Mouse (Mus musculus): Measurements from ENCODE around the gene Rgs3. TPM values are rescaled to one million over a fixed set of nuclear protein-coding genes. Genes with fewer than 3 reads are reported as not detected.

Gene Rgs3
- total RNA-seq, 2 experiments from 2014 or later, result 0.30 TPM; not detected in 1

DNA sequence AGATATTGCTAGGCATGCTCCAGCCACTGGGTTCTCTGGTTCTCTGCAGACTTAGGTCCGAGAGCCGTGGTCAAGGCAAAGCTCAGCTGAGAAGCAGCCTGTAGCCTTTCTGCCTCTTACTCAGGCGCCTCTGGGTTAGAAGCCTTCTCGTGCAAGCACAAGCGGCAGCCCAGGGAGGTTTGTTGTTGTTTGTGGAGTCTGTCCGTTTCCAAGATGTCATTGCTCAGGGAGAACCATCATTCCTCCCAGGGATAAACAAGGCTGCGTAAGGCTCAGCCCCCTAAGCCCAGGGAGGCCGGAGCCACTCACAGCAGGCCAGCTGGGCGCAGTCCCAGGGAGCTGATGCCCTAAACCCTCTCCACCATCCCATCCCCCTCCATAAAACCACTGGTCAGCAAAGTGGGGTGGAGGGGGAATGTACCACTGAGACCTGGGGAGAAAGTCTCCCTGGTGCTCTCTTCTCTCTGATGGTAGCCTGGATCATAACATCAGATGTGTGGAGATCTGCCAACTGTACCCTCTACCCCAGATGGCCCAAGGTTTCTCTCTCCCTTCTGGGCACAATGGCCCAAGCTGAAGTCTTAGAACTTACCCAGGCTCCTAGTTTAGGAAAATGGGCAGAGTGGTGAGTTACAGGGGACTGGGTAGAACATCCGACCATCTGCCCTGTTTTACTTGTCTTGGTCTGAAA, 117.5 kb downstream of the Rgs3 start:
- no peak for ATAC-seq (replicated peaks; ENCODE audit: low FRiP score, poor library complexity, severe bottlenecking)

DNA sequence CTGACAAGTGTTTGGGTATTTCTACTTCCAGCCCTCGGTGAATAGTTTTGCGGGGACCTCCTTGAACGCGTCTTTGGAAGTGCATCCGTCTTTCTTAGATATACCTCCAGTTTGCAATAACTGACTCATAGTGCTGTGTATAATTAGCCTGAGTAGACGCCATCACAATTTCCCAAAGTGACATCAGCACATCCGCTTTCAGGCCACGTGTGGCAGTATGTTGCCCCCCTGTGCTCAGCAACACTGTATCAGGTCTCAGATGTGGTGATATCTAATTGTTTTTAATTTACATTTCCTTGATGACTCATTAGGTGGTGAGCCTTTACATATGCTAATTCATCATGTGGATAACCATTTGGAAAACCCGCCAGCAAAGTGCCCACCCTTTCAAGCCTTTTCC, 119.5 kb downstream of the Rgs3 start:
- ATAC-seq (replicated peaks; ENCODE audit: low FRiP score, poor library complexity, severe bottlenecking), result no peak

DNA sequence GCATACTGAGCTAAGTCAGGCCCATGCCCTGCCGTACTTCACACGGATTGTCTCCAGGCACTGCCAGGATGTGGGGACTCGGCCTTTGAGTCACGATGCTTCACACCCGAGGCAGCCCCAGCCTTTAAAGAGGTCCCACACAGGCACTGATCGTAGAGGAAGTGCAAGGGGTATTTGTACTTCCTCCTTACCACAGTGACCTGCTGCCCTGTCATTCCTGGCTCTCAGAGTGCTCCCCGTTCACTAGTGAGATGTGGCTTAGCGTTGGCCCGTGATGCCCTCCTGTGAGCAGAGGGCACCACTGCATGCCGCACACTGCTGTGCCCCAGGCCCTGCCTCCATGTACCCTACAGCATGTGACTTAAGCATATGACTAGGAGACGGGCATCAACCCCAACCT, 121.8 kb downstream of the Rgs3 start:
- ATAC-seq (replicated peaks; ENCODE audit: low FRiP score, poor library complexity, severe bottlenecking), result no peak

DNA sequence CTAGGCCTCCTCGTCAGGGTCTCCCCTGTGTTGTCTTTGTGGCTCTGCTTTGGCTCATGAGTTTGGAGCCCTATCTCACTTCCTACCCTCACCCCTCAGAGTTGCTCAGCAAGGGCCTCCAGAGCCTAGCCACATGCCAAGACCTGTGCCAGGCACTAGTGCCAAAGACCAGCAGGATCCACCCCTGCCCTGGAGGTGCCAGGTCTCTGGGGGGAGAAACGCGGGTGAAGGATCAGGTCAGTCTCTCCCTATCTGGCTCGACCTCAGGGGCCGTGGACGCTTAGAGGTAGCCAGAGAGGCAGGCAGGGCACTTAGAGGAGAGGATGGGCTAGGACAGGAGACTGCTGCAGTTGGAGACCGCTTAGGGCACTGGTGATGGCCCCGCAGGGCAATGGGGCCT, 122.7 kb downstream of the Rgs3 start:
- ATAC-seq (replicated peaks; ENCODE audit: low FRiP score, poor library complexity, severe bottlenecking), result no peak

DNA sequence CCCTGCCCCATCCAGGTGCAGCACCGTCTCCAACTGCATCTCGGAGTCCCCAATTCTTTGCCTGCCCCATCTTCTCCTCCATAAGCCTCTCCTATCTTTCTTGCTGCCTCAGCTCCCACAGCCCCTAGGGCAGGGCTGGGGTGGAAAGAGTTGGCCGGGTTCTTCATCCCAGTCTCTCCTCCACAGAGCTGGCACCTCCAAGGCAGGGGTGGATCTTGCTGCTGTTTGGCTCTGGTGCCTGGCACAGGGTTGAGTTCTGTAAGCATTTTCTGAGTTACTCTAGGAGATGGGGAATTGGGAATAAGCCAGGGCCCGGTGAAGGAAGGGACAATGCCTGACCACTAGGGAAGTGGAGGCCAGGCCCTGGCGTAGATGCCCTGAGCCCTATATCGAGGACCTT, 123.5 kb downstream of the Rgs3 start:
- no peak for ATAC-seq (replicated peaks; ENCODE audit: low FRiP score, poor library complexity, severe bottlenecking)

- ATAC-seq (replicated peaks; ENCODE audit: low FRiP score, poor library complexity, severe bottlenecking), result no peak
These were observed 124.7 kb downstream of the Rgs3 start for GRCm38 (mm10) chr4:62684351-62684750.

GRCm38 (mm10) chr4:62685268-62685667, 125.6 kb downstream of the Rgs3 start:
- ATAC-seq (replicated peaks; ENCODE audit: low FRiP score, poor library complexity, severe bottlenecking), result no peak

DNA sequence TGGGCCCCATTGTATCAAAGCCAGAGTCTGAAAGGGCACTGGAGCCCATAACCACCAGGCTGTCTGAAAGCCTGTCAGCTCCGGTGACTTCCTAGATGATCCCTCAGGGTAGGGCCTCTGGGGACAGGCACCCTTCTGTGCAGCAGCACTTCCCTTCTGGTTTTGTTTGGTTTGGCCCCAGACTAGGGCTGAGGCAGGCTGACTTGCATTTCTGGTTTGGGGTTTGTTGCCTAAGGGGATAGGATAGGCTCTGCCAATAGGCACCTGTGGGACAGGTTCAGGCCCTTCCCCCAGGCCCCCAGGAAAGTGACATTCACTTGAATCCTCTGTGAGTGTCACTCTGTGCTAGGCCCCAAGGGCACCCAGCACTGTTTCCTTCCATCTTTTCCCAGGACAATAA, 127.1 kb downstream of the Rgs3 start:
- ATAC-seq (replicated peaks; ENCODE audit: low FRiP score, poor library complexity, severe bottlenecking), result no peak

- no peak for ATAC-seq (replicated peaks; ENCODE audit: low FRiP score, poor library complexity, severe bottlenecking)
These were observed 128.5 kb downstream of the Rgs3 start for GRCm38 (mm10) chr4:62688142-62688541.

DNA sequence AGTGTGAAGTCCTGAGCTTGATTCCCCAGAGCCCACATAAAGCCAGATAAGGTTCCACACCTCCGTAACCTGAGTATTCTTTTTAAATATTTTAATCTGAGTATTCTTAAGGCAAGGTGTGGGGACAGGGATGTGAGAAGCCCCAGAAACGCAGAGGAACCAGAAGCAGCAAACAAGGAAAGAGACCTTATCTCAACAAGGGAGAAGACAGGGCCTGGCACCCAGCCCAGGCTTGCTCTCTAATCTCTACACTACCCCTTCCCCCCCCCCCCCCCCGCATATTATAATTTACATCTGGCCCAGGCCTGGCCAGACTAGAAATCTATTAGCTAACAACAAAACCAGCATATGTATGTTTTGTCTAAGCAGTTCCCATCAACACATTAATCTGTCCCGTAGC, 131.3 kb downstream of the Rgs3 start:
- ATAC-seq (replicated peaks; ENCODE audit: low FRiP score, poor library complexity, severe bottlenecking), result no peak

GRCm38 (mm10) chr4:62691625-62692024, 132.0 kb downstream of the Rgs3 start:
- ATAC-seq (replicated peaks; ENCODE audit: low FRiP score, poor library complexity, severe bottlenecking), result no peak

DNA sequence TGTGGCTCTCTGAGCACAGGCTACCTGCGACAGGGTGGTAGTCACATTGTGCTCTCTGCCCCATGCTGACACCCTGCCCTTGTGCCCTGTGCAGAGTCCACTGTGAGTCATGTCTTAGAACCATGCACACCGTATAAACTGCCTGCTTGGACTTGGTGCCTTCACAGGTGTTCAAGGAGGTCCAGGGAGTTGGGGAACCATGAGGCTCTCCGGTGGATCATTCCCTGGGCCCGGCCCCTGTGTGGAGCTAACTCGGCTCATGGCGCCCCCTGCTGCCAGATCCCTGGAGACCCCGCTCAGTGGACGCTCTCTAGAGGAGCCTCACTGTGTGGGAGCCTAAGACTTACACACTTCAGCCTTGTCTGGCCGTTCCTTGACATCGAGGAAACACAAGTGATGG, 134.2 kb downstream of the Rgs3 start:
- ATAC-seq (replicated peaks; ENCODE audit: low FRiP score, poor library complexity, severe bottlenecking), result no peak

GRCm38 (mm10) chr4:62694703-62695439, 135.2 kb downstream of the Rgs3 start:
- ATAC-seq (replicated peaks; ENCODE audit: low FRiP score, poor library complexity, severe bottlenecking), result no peak

- ATAC-seq (replicated peaks; ENCODE audit: low FRiP score, poor library complexity, severe bottlenecking), result no peak
These were observed 135.9 kb downstream of the Rgs3 start for GRCm38 (mm10) chr4:62695523-62695922.

DNA sequence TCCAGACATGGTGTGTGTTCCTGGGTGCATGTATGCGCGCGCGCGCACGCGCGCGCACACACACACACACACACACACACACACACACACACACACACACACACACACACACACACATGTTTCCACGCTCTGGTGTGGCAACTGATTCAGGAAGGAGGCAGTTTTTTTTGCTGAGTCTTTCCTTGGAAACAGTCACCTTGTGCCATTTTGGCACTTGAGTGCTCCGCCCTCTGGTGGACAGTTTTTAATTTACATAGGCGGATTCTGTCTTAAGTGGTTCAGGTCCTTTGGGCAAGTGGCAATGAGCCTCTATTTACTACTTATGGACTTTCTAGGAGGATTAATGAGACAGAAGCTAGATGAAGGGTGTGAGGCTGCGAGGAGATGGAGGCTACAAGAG, 136.3 kb downstream of the Rgs3 start:
- ATAC-seq (replicated peaks; ENCODE audit: low FRiP score, poor library complexity, severe bottlenecking), result no peak

DNA sequence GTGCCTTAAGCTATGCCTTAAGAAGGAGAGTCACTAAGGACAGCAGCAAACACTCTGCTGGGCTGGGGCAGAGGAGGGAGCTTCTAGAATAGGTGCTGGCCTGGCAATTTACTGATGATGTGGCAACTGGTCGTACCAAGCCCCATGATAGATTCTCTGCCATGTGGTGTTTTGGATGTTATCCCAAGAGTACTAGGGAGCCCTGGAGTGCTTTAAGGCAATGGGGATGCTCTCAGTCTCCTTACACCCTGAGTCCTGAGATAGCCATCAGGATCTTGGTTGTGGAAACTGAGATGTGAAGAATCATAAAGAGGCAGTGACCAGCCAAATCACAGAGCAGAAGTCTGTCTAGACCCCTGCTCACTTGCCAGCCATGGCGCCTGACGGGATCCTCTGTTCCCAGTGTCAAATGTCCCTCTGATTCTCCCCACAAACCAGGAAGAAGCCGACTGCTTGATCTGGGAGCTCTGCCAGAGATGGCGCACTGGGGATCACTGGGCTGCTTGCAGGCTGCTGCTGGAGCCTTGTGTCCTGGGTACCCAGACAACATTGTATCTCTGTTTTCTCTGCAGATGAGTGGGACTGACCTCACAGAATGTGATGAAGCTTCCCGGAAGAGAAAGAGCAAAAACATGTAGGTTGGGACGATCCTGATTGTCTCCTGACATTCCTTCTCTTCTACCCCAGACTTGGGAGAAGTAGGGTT, 137.2 kb downstream of the Rgs3 start:
- no peak for ATAC-seq (replicated peaks; ENCODE audit: low FRiP score, poor library complexity, severe bottlenecking)

DNA sequence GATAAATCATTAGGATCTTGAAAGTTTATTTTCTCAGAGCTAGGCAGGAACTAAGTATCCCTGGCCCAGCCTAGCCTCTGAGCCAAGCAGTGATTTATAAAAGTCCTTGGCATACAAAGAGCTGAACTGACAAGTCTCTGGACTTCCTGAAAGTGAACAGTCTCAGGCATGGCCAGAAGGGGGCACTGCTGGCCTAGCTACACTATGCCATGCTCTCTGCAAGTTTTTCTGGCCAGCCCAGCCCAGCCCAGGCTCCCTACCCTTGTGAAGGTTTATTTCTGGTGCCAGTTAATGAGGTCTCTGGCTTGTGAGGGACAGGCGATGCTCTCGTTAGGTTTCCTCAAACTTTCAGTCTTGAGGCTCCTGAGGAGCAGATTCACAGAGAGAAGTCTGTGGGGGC, 137.8 kb downstream of the Rgs3 start:
- no peak for ATAC-seq (replicated peaks; ENCODE audit: low FRiP score, poor library complexity, severe bottlenecking)

DNA sequence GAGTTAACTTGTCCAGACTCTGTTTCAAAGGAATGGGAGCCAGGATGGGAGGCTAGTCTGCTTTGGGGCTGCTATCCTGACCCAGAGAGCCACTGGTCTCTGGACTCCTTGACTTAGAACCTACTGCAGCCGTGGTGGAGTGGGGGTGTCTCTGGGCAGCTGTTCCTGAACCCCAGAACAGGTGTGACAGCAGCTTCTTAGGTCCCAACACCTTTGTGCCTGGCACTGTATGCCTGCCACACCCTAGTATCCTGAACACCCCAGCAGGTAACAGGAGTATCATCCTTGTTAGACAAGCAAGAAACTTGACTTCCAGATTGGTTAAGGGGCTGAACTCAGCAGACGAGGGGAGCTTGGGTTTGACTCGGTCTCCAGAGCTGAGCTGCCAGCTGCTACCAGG, 138.9 kb downstream of the Rgs3 start:
- ATAC-seq (replicated peaks; ENCODE audit: low FRiP score, poor library complexity, severe bottlenecking), result no peak

GRCm38 (mm10) chr4:62699191-62699812, 139.7 kb downstream of the Rgs3 start:
- ATAC-seq (replicated peaks; ENCODE audit: low FRiP score, poor library complexity, severe bottlenecking), result no peak

DNA sequence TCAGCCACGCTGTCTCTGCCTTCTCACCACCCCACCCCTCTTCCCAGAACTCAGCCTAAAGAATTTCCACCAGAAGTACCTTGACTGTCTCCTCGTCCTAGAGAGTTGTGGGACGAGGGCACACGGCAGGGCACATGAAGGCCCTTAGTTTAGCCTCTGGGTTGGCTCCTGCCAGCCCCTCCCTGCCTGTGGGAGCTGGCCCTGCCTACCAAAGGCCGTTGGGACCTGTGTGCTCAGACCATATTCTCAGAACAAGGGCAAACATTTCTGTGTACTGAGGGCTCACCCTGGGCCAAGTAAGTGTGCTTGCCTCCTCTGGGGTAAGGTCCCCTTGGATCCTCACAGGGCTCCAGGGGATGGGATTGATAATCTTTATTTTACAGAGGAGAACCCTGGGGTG, 140.8 kb downstream of the Rgs3 start:
- no peak for ATAC-seq (replicated peaks; ENCODE audit: low FRiP score, poor library complexity, severe bottlenecking)

DNA sequence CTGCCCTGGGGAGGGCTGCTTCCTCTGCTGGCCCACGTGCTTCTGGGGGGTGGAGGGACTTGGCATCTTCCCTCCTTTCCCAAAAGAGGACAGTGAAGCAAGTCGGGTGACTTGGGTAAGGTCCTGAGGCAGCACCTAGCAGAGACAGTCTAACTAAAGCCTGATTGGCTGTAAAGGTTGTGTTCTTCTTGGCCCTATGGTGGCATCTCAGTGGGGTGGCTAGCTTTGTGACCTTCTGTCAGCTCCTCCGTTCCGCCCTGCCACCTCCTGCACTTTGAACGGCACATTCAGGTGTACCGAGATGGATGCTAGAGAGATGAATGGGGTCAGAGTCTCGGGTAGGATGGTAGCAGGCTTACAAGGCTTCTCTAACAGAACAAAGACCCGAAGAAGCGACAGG, 143.5 kb downstream of the Rgs3 start:
- no peak for ATAC-seq (replicated peaks; ENCODE audit: low FRiP score, poor library complexity, severe bottlenecking)
